Mouse (Mus musculus) neural tube, embryonic 11.5 days (tissue): Measurements from ENCODE around the gene March8. TPM values are rescaled to one million over a fixed set of nuclear protein-coding genes. Genes with fewer than 3 reads are reported as not detected.
"Not testable (repeated sequence)": the region's sequence is repeated elsewhere in the genome, so short reads cannot be mapped to it uniquely, and the experiment has no call there.

Source experiments
- ATAC-seq: fragments of 200-750 bp; cut with Nextera tagmentation; 2 replicates; pipeline ENCODE4 v1.8.0; 2017; ENCODE audit warnings: moderate number of reproducible peaks, mild to moderate bottlenecking, moderate TSS enrichment, moderate library complexity; ENCODE audit not compliant: insufficient read depth, low FRiP score, low TSS enrichment
- DNase-seq: peaks from one replicate; pipeline ENCODE4 v3.0.0-alpha.2; 2015; ENCODE audit warnings: low spot score
- H3K27ac ChIP-seq: fragments of 300-500 bp; sonication (generic); 2 replicates; pipeline ENCODE4 v1.5.1; 2014; ENCODE audit warnings: low read depth, mild to moderate bottlenecking, low read length
- H3K27me3 ChIP-seq: fragments of 300-500 bp; sonication (generic); 2 replicates; pipeline ENCODE4 v1.6.1; 2014; ENCODE audit warnings: mild to moderate bottlenecking, low read length, mixed read lengths; ENCODE audit not compliant: control insufficient read depth, insufficient read depth
- H3K36me3 ChIP-seq: fragments of 300-500 bp; sonication (generic); 2 replicates; pipeline ENCODE4 v1.6.1; 2014; ENCODE audit warnings: mild to moderate bottlenecking, low read length, moderate library complexity, mixed read lengths; ENCODE audit not compliant: control insufficient read depth, insufficient read depth
- H3K4me1 ChIP-seq: fragments of 300-500 bp; sonication (generic); 2 replicates; pipeline ENCODE4 v1.6.1; 2014; ENCODE audit warnings: low read length, mixed read lengths; ENCODE audit not compliant: control insufficient read depth, insufficient read depth
- H3K4me2 ChIP-seq: fragments of 300-500 bp; sonication (generic); 2 replicates; pipeline ENCODE4 v1.6.1; 2014; ENCODE audit warnings: low read depth, mild to moderate bottlenecking, moderate library complexity
- H3K4me3 ChIP-seq: fragments of 300-500 bp; sonication (generic); 2 replicates; pipeline ENCODE4 v1.5.1; 2014; ENCODE audit warnings: low read depth, low read length
- H3K9ac ChIP-seq: fragments of 300-500 bp; sonication (generic); 2 replicates; pipeline ENCODE4 v1.6.1; 2014; ENCODE audit warnings: mild to moderate bottlenecking, low read length
- H3K9me3 ChIP-seq: fragments of 300-500 bp; sonication (generic); 2 replicates; pipeline ENCODE4 v1.6.1; 2016; ENCODE audit warnings: low read length; ENCODE audit not compliant: control insufficient read depth
- WGBS: fragments of 180-500 bp; shearing (Covaris S2); extraction: QIAGEN DNeasy Blood & Tissue Kit; methylation state at CpG from one replicate; pipeline ENCODE4 v1.1.7; 2014; 5-methylcytosine and 5-hydroxymethylcytosine counted together
- polyA plus RNA-seq: library from polyadenylated mRNA; unstranded; fragments of >200 nt; fragmentation: Nextera tagmentation; extraction: Ambion mirVana; gene quantifications from 2 replicates; pipeline ENCODE4 v1.2.1, GENCODE M21; 2014

Gene March8
- polyA plus RNA-seq, 1 experiment from 2014 or later: 41.6 TPM

- H3K27ac ChIP-seq: no peak overlapping the region
- H3K9ac ChIP-seq: no peak overlapping the region
- ATAC-seq (no peak), DNase-seq (no peak)
- no peak overlapping the region for H3K4me2 ChIP-seq
- WGBS: 90% methylated on average over 2 of the region's 2 CpGs
- no peaks in the 10 kb centered on the region for H3K4me1 ChIP-seq
- no peaks in the 10 kb centered on the region for H3K36me3 ChIP-seq
- H3K27me3 ChIP-seq: no peaks in the 10 kb centered on the region
- no peak overlapping the region for H3K4me3 ChIP-seq
- H3K9me3 ChIP-seq: no peaks in the 10 kb centered on the region
Measured at GRCm38 (mm10) chr6:116347953-116348352, 10.1 kb downstream of the March8 start.

GRCm38 (mm10) chr6:116349997-116350396, 12.2 kb downstream of the March8 start:
- no peak for ATAC-seq
- no peak overlapping the region for H3K27ac ChIP-seq
- H3K4me1 ChIP-seq: no peaks in the 10 kb centered on the region

GRCm38 (mm10) chr6:116350643-116351042, 12.8 kb downstream of the March8 start:
- Histone ChIP-seq H3K4me3 (no peak overlapping the region), H3K4me2 (no peak overlapping the region), H3K36me3 (no peaks in the 10 kb centered on the region), H3K27ac (no peak overlapping the region), H3K4me1 (no peaks in the 10 kb centered on the region), H3K9me3 (no peaks in the 10 kb centered on the region), H3K9ac (no peak overlapping the region), H3K27me3 (no peaks in the 10 kb centered on the region)
- no peak for ATAC-seq
- no peak for DNase-seq
- WGBS: 84% methylated on average over 6 of the region's 6 CpGs

More at GRCm38 (mm10) chr6:116349997-116350396, 12.2 kb downstream of the March8 start:
- no peak for DNase-seq
- Histone ChIP-seq H3K4me3 (no peak overlapping the region), H3K27me3 (no peaks in the 10 kb centered on the region), H3K4me2 (no peak overlapping the region), H3K9ac (no peak overlapping the region), H3K9me3 (no peaks in the 10 kb centered on the region), H3K36me3 (no peaks in the 10 kb centered on the region)
- 79% methylated on average over 3 of the region's 3 CpGs for WGBS

GRCm38 (mm10) chr6:116351534-116351933, 13.7 kb downstream of the March8 start:
- DNase-seq: no peak
- H3K9ac ChIP-seq: no peak overlapping the region
- no peak for ATAC-seq
- H3K4me2 ChIP-seq: no peak overlapping the region
- H3K36me3 ChIP-seq: no peaks in the 10 kb centered on the region
- no peaks in the 10 kb centered on the region for H3K4me1 ChIP-seq
- H3K27ac ChIP-seq: no peak overlapping the region
- H3K9me3 ChIP-seq: no peaks in the 10 kb centered on the region
- 77% methylated on average over 4 of the region's 4 CpGs for WGBS
- no peak overlapping the region for H3K4me3 ChIP-seq
- no peaks in the 10 kb centered on the region for H3K27me3 ChIP-seq

GRCm38 (mm10) chr6:116353428-116353827, 15.6 kb downstream of the March8 start:
- Histone ChIP-seq H3K4me2 (no peak overlapping the region), H3K4me3 (no peak overlapping the region), H3K9me3 (no peaks in the 10 kb centered on the region), H3K4me1 (no peaks in the 10 kb centered on the region), H3K27me3 (no peaks in the 10 kb centered on the region), H3K27ac (no peak overlapping the region), H3K9ac (no peak overlapping the region), H3K36me3 (no peaks in the 10 kb centered on the region)
- no peak for ATAC-seq
- WGBS: 94% methylated on average over 1 of the region's 1 CpGs
- no peak for DNase-seq

- H3K4me2 ChIP-seq, H3K27ac ChIP-seq, H3K4me3 ChIP-seq, H3K36me3 ChIP-seq, DNase-seq, H3K4me1 ChIP-seq, H3K9ac ChIP-seq, ATAC-seq, H3K9me3 ChIP-seq, H3K27me3 ChIP-seq: not testable (repeated sequence)
- 71% methylated on average over 8 of the region's 8 CpGs for WGBS
Measured at GRCm38 (mm10) chr6:116356311-116356947, 18.6 kb downstream of the March8 start.

- Histone ChIP-seq H3K27ac (no peak overlapping the region), H3K4me1 (no peaks in the 10 kb centered on the region), H3K4me3 (no peak overlapping the region), H3K36me3 (no peaks in the 10 kb centered on the region), H3K4me2 (no peak overlapping the region), H3K9ac (no peak overlapping the region), H3K9me3 (no peaks in the 10 kb centered on the region), H3K27me3 (no peaks in the 10 kb centered on the region)
- WGBS: 76% methylated on average over 4 of the region's 4 CpGs
- DNase-seq (no peak), ATAC-seq (no peak)
Measured at GRCm38 (mm10) chr6:116356948-116357325, 19.1 kb downstream of the March8 start.

- no peak overlapping the region for H3K4me2 ChIP-seq
- no peaks in the 10 kb centered on the region for H3K27me3 ChIP-seq
- H3K4me1 ChIP-seq: no peaks in the 10 kb centered on the region
- H3K4me3 ChIP-seq: no peak overlapping the region
- H3K36me3 ChIP-seq: no peaks in the 10 kb centered on the region
- H3K9me3 ChIP-seq: no peaks in the 10 kb centered on the region
- DNase-seq (no peak), ATAC-seq (no peak)
- no peak overlapping the region for H3K27ac ChIP-seq
- 77% methylated on average over 8 of the region's 8 CpGs for WGBS
- no peak overlapping the region for H3K9ac ChIP-seq
Measured at GRCm38 (mm10) chr6:116358056-116358455, 20.2 kb downstream of the March8 start.

- Histone ChIP-seq H3K4me1 (no peaks in the 10 kb centered on the region), H3K27me3 (no peaks in the 10 kb centered on the region), H3K4me2 (no peak overlapping the region), H3K36me3 (no peaks in the 10 kb centered on the region), H3K9me3 (no peaks in the 10 kb centered on the region), H3K4me3 (no peak overlapping the region), H3K27ac (no peak overlapping the region), H3K9ac (no peak overlapping the region)
- ATAC-seq: no peak
- DNase-seq: no peak
- WGBS: 76% methylated on average over 3 of the region's 3 CpGs
Measured at GRCm38 (mm10) chr6:116359256-116359655, 21.4 kb downstream of the March8 start.
